Mouse (Mus musculus) hindbrain, embryonic 11.5 days (tissue): ENCODE measurements around the gene Sptlc2. TPM values are rescaled to one million over a fixed set of nuclear protein-coding genes. Genes with fewer than 3 reads are reported as not detected.

Experiments
- ATAC-seq: fragments of 200-750 bp; cut with Nextera tagmentation; 2 replicates; pipeline ENCODE4 v1.8.0; 2017; ENCODE audit warnings: mild to moderate bottlenecking, moderate TSS enrichment, moderate library complexity; ENCODE audit not compliant: low FRiP score
- DNase-seq: peaks from one replicate; pipeline ENCODE4 v3.0.0-alpha.2; 2015; ENCODE audit warnings: low spot score
- H3K27ac ChIP-seq: fragments of 300-500 bp; sonication (generic); 2 replicates; pipeline ENCODE4 v1.5.1; 2014; ENCODE audit warnings: mild to moderate bottlenecking, low read depth, low read length
- H3K27me3 ChIP-seq: fragments of 300-500 bp; sonication (generic); 2 replicates; pipeline ENCODE4 v1.6.1; 2014; ENCODE audit warnings: mild to moderate bottlenecking, low read length, moderate library complexity, mixed read lengths; ENCODE audit not compliant: control insufficient read depth, insufficient read depth
- H3K36me3 ChIP-seq: fragments of 300-500 bp; sonication (generic); 2 replicates; pipeline ENCODE4 v1.6.1; 2014; ENCODE audit warnings: mild to moderate bottlenecking, low read length, moderate library complexity, mixed read lengths; ENCODE audit not compliant: control insufficient read depth, insufficient read depth
- H3K4me1 ChIP-seq: fragments of 300-500 bp; sonication (generic); replicated peaks from 2 replicates; pipeline ENCODE4 v1.6.1; 2014; ENCODE audit warnings: low read length, mixed read lengths; ENCODE audit not compliant: control insufficient read depth, insufficient read depth
- H3K4me2 ChIP-seq: fragments of 300-500 bp; sonication (generic); replicated peaks from 2 replicates; pipeline ENCODE4 v1.6.1; 2014; ENCODE audit warnings: mild to moderate bottlenecking, low read depth, low read length
- H3K4me3 ChIP-seq: fragments of 300-500 bp; sonication (generic); 2 replicates; pipeline ENCODE4 v1.5.1; 2014; ENCODE audit warnings: low read depth, low read length
- H3K9ac ChIP-seq: fragments of 300-500 bp; sonication (generic); 2 replicates; pipeline ENCODE4 v1.6.1; 2014; ENCODE audit warnings: low read depth, low read length
- H3K9me3 ChIP-seq: fragments of 300-500 bp; sonication (generic); 2 replicates; pipeline ENCODE4 v1.6.1; 2016; ENCODE audit warnings: low read length; ENCODE audit not compliant: control insufficient read depth
- WGBS: fragments of 180-500 bp; shearing (Covaris S2); extraction: QIAGEN DNeasy Blood & Tissue Kit; methylation state at CpG from one replicate; pipeline ENCODE4 v1.1.7; 2014; 5-methylcytosine and 5-hydroxymethylcytosine counted together
- polyA plus RNA-seq: library from polyadenylated mRNA; unstranded; fragments of >200 nt; fragmentation: Nextera tagmentation; extraction: Ambion mirVana; gene quantifications from 2 replicates; pipeline ENCODE4 v1.2.1, GENCODE M21; 2014

Sptlc2 gene
- polyA plus RNA-seq, 1 experiment from 2014 or later: 63.7 TPM

GRCm38 (mm10) chr12:87274853-87275831 is 113.0 kb downstream of the Sptlc2 start:
- no peaks in the 10 kb centered on the region for H3K4me1 ChIP-seq
- DNase-seq (no peak), ATAC-seq (no peak)
- H3K4me2 ChIP-seq: no peak overlapping the region
- no peaks in the 10 kb centered on the region for H3K27me3 ChIP-seq
- WGBS: 91% methylated on average over 9 of the region's 9 CpGs
- H3K36me3 ChIP-seq: peaks cover 19% of the 10 kb centered on the region
- H3K4me3 ChIP-seq: no peak overlapping the region
- no peak overlapping the region for H3K9ac ChIP-seq
- H3K9me3 ChIP-seq: no peaks in the 10 kb centered on the region
- H3K27ac ChIP-seq: no peak overlapping the region

GRCm38 (mm10) chr12:87267682-87268081 is 120.5 kb downstream of the Sptlc2 start:
- WGBS: 32% methylated on average over 4 of the region's 4 CpGs
- DNase-seq (peak; percentile 57), ATAC-seq (no peak)
- Histone ChIP-seq H3K9me3 (no peaks in the 10 kb centered on the region), H3K36me3 (peaks cover 11% of the 10 kb centered on the region; the same call in 1 of the 2 replicates), H3K4me3 (peak overlapping the region; percentile 62), H3K27me3 (no peaks in the 10 kb centered on the region), H3K4me2 (peak overlapping the region; percentile 92), H3K4me1 (peaks cover 4% of the 10 kb centered on the region; the same call in 1 of the 2 replicates), H3K27ac (no peak overlapping the region), H3K9ac (peak overlapping the region; percentile 90)

DNA sequence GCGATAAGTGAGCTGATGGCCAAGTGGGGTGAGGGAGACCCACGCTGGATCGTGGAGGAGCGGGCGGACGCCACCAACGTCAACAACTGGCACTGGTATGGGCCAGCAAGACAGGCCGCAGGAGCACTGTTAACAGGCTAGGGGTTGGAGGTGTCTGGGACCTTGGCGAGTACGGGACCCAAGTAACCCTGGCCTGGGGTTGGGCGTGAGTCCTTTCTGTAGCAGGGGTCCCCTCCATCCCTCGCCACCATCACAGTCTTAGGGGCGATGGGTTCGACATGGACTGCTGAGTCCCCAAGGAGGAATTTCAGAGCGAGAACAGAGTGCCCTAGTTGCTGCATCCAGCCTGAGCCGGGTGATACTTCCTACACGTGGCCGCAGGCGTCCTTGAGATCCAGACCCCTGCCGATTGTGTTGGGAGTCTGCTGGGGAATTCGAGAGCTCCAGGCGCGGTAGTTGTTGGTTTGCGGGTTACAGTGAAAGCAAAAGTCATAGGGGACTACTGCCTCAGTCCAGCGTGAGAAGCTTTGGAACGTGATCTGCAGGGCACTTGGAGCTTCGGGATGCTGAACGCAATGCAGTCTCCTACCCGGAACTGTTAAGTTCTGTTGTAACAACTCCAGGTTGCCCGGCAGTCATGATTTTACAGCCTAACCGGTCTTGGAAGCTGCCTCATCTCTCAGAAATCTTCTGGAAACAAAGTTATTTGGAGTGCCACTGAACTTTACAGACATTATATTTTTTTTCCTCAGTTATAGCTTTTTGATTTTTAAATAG is 121.1 kb downstream of the Sptlc2 start:
- Histone ChIP-seq H3K36me3 (peaks cover 5% of the 10 kb centered on the region), H3K27me3 (no peaks in the 10 kb centered on the region), H3K9ac (peak overlapping the region; percentile 90), H3K4me2 (peak overlapping the region; percentile 92), H3K27ac (peak overlapping the region; percentile 68), H3K9me3 (no peaks in the 10 kb centered on the region), H3K4me3 (peak overlapping the region; percentile 62), H3K4me1 (peaks cover 4% of the 10 kb centered on the region; the same call in 1 of the 2 replicates)
- DNase-seq (peak; percentile 62), ATAC-seq (peak; percentile 71)
- WGBS: under 1% methylated on average over 31 of the region's 31 CpGs

DNA sequence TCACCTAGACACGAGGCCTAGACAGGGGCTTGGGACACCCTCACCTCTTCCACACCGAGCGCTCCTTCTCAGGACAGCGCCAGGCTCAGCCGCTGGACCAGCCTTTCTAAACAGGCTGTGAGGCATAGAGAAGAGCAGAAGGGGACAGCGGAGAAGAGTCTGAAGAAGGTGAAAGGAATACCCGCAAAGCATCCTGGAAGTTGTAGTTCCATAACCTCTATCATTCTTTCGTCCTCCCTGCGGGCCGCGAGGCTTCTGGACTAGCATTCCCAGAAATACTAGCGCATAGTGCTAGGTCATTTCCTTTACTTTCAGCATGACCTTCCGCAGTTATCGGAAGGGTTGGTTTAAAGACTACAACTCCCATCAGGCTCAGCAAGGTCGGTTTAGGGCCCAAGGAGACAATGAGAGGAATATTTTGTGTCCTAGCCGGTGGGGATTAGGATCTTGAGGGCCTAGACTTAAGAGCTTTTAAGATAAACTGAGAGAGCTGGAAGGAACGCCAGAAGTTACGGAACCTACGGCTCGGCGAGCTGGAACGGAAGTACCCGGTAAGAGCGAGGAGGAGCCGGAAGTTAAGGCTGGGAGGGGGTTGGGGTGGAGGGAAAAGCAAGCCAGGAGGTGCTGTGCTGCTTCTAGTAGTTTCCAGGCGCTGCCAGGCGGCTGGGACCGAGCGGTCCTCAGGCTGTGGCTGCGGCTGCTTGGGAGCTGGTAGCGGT is 121.9 kb downstream of the Sptlc2 start, which contains the start of the genes Vipas39 and Ahsa1:
Gene Vipas39 (minus strand): TSS at position 149 of the 719 bp plus-strand sequence.
Gene Ahsa1 (plus strand): TSS at position 372 of the 719 bp plus-strand sequence.
- peaks cover 9% of the 10 kb centered on the region for H3K36me3 ChIP-seq

DNA sequence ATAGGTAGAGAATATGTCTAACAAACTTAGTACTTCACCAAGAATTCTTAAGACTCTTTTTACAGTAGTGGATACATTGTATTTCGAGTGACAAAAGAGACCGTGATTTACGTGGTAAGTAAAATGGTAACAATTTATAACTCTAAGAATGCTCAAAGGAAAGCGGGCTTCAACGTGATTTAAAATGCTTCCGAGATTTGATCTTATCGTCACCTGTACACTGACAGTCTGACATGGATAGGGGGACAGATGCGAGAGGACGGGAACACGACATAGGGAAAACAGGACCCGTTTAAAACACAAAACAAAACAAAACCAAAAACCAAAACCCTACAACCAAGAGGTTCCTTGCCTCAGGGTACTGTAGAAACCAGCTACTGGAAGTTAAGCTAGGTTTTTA is 122.7 kb downstream of the Sptlc2 start:
- Histone ChIP-seq H3K4me2 (peak overlapping the region; percentile 51), H3K27me3 (no peaks in the 10 kb centered on the region), H3K9ac (peak overlapping the region; percentile 90), H3K4me3 (peak overlapping the region; percentile 62), H3K4me1 (peaks cover 4% of the 10 kb centered on the region; the same call in 1 of the 2 replicates), H3K27ac (peak overlapping the region; percentile 34; the same call in 1 of the 2 replicates), H3K9me3 (no peaks in the 10 kb centered on the region), H3K36me3 (peaks cover 7% of the 10 kb centered on the region; the same call in 1 of the 2 replicates)
- ATAC-seq: no peak
- DNase-seq: no peak
- 28% methylated on average over 11 of the region's 11 CpGs for WGBS

More for the DNA sequence above, 121.9 kb downstream of the Sptlc2 start, which contains the start of the genes Vipas39 and Ahsa1:
- ATAC-seq (peak; percentile 98), DNase-seq (peak; percentile 94)
- Histone ChIP-seq H3K4me1 (peaks cover 4% of the 10 kb centered on the region; the same call in 1 of the 2 replicates), H3K27me3 (no peaks in the 10 kb centered on the region), H3K27ac (peak within 1 kb of the TSS; percentile 68), H3K4me3 (peak within 1 kb of the TSS; percentile 62), H3K9me3 (no peaks in the 10 kb centered on the region), H3K9ac (peak within 1 kb of the TSS; percentile 90), H3K4me2 (peak within 1 kb of the TSS; percentile 92)
- under 1% methylated on average over 31 of the region's 31 CpGs for WGBS

DNA sequence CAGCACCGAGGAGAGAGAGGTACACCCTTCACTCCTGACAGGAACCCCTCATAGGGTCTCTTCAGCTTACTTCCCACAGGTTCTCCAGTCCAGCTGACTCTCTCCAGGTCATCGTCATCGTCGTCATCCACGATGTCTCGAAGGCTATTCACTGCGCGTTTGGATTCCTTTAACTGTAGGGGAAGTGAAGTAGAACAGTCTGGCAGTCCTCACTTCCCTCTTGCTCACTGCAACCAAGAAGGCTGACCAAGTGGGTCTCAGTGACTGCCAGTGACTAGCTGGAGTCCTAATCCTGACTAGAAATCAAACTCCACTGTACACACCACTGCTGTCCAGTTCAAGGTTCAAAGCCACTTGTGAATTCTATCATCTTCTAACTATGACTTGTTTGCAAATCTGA is 127.6 kb downstream of the Sptlc2 start:
- WGBS: 97% methylated on average over 8 of the region's 8 CpGs
- H3K27me3 ChIP-seq: no peaks in the 10 kb centered on the region
- peaks cover 14% of the 10 kb centered on the region; the same call in 1 of the 2 replicates for H3K36me3 ChIP-seq
- no peak for ATAC-seq
- no peak overlapping the region for H3K9ac ChIP-seq
- H3K27ac ChIP-seq: no peak overlapping the region
- no peaks in the 10 kb centered on the region for H3K4me1 ChIP-seq
- H3K4me2 ChIP-seq: no peak overlapping the region
- DNase-seq: no peak
- no peak overlapping the region for H3K4me3 ChIP-seq
- H3K9me3 ChIP-seq: no peaks in the 10 kb centered on the region

DNA sequence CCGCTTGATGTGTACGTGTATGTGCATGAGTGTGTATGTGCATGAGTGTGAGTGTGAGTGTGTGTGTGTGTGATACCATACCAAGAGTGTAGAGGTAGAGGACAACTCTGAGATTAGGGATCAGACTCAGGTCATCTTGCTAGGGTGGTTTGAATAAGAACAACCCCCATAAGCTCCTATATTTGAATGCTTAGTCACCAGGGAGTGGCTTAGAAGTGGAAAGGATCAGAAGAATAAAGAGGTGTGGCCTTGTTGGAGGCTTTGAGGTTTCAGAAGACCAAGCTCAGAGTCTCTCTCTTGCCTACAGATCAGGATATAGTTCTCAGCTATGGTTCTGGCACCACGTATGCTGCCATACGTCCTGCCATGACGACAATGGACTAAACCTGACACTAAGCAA is 131.5 kb downstream of the Sptlc2 start:
- Histone ChIP-seq H3K4me3 (no peak overlapping the region), H3K9me3 (no peaks in the 10 kb centered on the region), H3K4me1 (no peaks in the 10 kb centered on the region), H3K4me2 (no peak overlapping the region), H3K36me3 (peaks cover 20% of the 10 kb centered on the region), H3K27ac (no peak overlapping the region), H3K27me3 (no peaks in the 10 kb centered on the region), H3K9ac (no peak overlapping the region)
- no peak for ATAC-seq
- DNase-seq: no peak
- WGBS: 98% methylated on average over 5 of the region's 5 CpGs
